Mouse (Mus musculus): ENCODE results near the gene Ptprj. TPM values are rescaled to one million over a fixed set of nuclear protein-coding genes. Genes with fewer than 3 reads are reported as not detected.

Ptprj gene
- polyA plus RNA-seq, 1 experiment from 2014 or later: 2.7 TPM

Other genes starting within 250 kb of the Ptprj start
- gene Olfr1274-ps, start 182.0 kb downstream of the Ptprj start, polyA plus RNA-seq (2016; fragmentation: Nextera tagmentation; extraction: Ambion mirVana): not detected in 2 replicates
- 71.3 and 73.0 TPM in 2 replicates for gene Nup160, start 96.6 kb upstream of the Ptprj start, polyA plus RNA-seq (2016; fragmentation: Nextera tagmentation; extraction: Ambion mirVana)
- 121 and 122 TPM in 2 replicates for gene Fnbp4, start 164.7 kb upstream of the Ptprj start, polyA plus RNA-seq (2016; fragmentation: Nextera tagmentation; extraction: Ambion mirVana)
- gene Agbl2, start 202.1 kb upstream of the Ptprj start, polyA plus RNA-seq (2016; fragmentation: Nextera tagmentation; extraction: Ambion mirVana): 0.60 and 0.88 TPM in 2 replicates